Mouse (Mus musculus) testis, postnatal 10 days (tissue): ENCODE measurements around the gene Galnt7.

Experiments
- DNase-seq: peaks from one replicate; pipeline ENCODE4 v3.0.0; 2021; ENCODE audit warnings: low spot score

Gene Galnt7

GRCm38 (mm10) chr8:57652456-57653055 is at the start of gene Galnt7:
Galnt7 (minus strand) TSS chr8:57653032.
- peak; percentile 76 for DNase-seq

DNA sequence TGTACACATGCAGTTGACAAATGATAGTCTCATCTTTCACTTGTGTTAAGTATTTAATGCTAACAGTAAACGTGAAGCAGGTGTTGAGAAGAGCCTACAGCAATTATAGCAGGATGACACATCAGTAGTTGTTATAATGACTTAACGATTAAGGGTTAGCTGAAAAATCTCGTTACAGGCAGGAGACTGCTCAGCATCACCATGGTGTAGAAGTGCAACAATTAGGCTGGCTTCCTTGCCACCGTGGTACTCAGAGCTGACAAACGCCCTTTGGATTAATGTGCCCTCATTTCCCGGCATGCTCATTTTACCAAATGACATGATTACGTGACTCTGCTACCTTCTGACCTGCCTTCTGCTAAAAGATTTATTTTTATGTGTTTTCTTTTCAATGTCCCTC is 35.8 kb upstream of the Galnt7 start:
- no peak for DNase-seq

- DNase-seq: no peak
These were observed 33.0 kb upstream of the Galnt7 start for GRCm38 (mm10) chr8:57685803-57686202.

- no peak for DNase-seq
These were observed 27.2 kb upstream of the Galnt7 start for GRCm38 (mm10) chr8:57680044-57680443.

DNA sequence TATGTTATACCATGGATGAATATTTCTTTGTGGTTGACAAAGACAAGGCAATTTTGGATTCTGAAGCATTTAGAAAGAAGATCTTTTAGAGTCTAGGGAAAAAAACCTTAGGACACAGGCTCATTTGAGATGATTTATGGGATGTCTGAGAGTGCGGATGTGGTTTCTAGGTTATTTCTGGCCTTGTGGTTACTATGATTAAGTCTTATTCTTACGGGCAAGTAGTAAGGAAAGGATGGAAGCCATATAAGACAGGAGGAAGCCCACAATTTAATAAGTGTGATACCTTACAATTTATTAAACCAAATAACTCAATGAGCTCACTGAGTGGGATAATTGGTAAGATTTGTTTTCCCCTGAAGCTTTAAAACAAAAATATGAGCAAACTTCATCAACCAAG is 11.3 kb upstream of the Galnt7 start:
- no peak for DNase-seq

- DNase-seq: no peak
These were observed 7.2 kb upstream of the Galnt7 start for GRCm38 (mm10) chr8:57660019-57660418.

GRCm38 (mm10) chr8:57656446-57656845 is 3.6 kb upstream of the Galnt7 start:
- no peak for DNase-seq

DNA sequence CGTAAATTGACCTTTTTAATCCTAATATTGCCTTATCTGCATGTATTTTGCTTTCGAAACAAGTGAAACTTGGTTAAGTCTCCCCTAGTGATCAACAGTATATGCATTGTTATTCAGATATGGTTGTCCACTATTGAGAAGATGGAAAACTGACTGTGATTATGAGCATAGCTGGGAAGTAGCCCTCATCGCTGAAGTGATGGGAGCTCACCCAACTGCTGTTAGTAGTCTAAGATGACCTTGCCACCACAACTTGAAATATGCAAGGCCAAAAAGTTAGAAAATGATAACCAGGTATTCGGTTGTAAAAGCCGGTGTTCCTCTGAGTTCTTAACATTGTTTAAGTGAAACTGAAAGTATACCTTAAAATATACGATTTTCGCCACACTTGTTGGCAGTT is 1.3 kb upstream of the Galnt7 start:
- no peak for DNase-seq

DNA sequence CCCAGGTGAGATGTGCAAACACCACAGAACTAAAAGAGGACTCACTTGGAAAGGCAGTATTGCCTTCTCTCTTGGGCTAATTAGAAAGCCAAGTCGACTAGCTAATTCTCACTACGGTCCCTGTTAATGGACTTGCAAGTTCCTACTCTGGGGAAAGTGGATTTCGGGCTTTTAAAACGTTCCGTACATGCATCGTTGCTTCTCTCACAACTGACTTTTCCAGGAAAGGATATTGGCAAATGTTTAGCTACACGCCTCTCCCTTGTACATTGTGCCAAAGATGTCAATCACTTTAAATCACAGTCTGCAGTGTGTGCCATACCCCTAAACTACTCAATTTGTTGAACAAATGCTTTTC is 915 bp upstream of the Galnt7 start:
- DNase-seq: no peak

- peak; percentile 74 for DNase-seq
These were observed 380 bp upstream of the Galnt7 start for GRCm38 (mm10) chr8:57653056-57653767.

GRCm38 (mm10) chr8:57651689-57652455 is 960 bp downstream of the Galnt7 start:
- DNase-seq: peak; percentile 79

GRCm38 (mm10) chr8:57651357-57651688 is 1.5 kb downstream of the Galnt7 start:
- DNase-seq: no peak

- DNase-seq: no peak
These were observed 2.6 kb downstream of the Galnt7 start for GRCm38 (mm10) chr8:57650216-57650615.

- DNase-seq: no peak
These were observed 5.3 kb downstream of the Galnt7 start for GRCm38 (mm10) chr8:57647566-57647965.

- DNase-seq: no peak
These were observed 8.6 kb downstream of the Galnt7 start for GRCm38 (mm10) chr8:57644281-57644680.

- DNase-seq: no peak
These were observed 10.1 kb downstream of the Galnt7 start for GRCm38 (mm10) chr8:57642722-57643121.

DNA sequence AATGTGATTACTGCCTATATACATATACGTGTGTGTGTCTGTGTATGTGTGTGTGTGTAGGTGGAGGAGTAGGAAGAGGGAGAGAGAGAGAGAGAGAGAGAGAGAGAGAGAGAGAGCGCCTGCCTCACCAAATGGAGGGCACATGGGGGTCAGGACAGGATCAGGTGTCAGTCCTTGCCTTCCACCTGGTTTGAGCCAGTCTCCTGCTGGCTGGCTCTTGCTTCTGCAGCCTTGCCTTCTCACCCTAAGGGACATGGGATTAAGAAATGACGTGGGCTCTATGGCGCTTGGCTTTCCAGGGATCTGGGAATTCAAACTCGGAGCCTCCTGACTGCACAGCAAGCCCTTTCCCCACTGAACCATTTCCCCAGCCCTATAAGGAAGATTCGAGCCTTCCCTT is 13.9 kb downstream of the Galnt7 start:
- DNase-seq: no peak

DNA sequence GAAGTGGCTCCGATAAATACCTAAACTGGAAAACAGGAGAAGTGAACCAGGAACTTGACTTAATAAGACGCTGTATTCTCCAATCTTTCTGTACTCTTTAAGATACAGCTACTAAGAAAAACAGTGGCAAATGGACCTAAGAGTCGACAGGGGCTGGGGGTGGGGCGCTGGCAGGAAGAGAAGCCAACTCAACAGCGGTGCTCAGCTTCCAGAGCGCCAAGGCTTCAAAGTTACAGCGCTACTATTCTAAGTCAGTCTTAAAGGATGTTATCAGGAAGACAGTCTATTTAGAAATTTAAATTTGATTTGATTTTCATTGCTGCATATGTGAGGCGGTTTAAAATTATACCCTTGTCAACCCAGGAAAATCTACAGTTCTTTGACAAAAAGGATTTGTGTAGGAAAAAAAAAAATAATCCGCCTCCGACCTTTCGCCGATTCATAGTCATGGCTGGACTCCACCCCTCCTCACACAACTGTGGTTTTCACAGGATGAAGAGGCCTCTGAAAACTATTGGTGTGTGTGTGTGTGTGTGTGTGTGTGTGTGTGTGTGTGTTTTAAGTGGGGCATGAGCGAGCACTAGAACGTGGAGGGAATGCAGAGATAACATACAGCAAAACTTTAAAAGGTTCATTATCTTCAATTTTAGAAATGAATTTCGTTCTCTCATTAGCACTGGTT is 15.1 kb downstream of the Galnt7 start:
- no peak for DNase-seq

DNA sequence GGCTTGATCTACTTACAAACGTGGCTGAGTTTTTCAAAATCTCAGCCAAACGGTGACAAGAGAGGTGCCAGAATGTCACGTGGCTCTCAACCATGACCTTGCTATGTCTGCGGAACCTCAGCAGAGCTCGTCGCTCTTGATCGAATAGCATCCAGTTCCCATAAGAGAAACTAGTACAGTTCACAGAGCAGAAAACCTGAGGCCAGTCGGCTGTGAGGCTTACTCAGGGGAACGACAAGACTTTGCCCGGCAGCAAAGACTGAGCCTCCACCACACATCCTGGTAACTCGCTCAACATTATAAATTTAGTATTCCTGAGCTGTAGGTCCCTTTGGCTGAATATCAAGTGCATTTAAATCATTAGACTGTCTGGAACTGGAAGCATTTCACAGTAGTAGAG is 16.1 kb downstream of the Galnt7 start:
- no peak for DNase-seq

GRCm38 (mm10) chr8:57636281-57636680 is 16.6 kb downstream of the Galnt7 start:
- DNase-seq: no peak

DNA sequence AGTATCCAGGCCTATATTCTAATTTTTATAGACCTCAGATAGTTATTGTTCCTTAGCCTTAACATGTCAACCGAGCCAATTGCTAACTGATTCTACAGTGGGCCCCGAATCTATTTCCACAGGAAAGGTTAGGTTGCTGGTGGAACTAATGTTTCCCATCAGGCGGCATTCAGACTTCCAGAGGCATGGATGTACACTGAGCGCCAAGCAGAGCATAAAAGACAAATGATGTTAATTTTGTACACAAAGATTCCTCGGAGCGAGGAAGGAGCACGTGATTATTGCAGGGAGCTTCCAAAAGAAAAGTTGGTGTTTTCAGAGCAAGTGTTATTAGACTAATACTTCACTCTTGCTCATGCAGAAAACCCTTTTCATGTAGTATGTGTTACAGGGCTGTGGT is 21.1 kb downstream of the Galnt7 start:
- no peak for DNase-seq

- DNase-seq: no peak
These were observed 22.7 kb downstream of the Galnt7 start for GRCm38 (mm10) chr8:57630148-57630547.
